Mouse (Mus musculus) ovary, postnatal 36 days (tissue): ENCODE results near the gene Cped1.
"Not testable (repeated sequence)": the region's sequence is repeated elsewhere in the genome, so short reads cannot be mapped to it uniquely, and the experiment has no call there.

Experiments
- DNase-seq: peaks from one replicate; pipeline ENCODE4 v3.0.0; 2022; ENCODE audit warnings: low spot score, mixed read lengths

Cped1 gene

DNA sequence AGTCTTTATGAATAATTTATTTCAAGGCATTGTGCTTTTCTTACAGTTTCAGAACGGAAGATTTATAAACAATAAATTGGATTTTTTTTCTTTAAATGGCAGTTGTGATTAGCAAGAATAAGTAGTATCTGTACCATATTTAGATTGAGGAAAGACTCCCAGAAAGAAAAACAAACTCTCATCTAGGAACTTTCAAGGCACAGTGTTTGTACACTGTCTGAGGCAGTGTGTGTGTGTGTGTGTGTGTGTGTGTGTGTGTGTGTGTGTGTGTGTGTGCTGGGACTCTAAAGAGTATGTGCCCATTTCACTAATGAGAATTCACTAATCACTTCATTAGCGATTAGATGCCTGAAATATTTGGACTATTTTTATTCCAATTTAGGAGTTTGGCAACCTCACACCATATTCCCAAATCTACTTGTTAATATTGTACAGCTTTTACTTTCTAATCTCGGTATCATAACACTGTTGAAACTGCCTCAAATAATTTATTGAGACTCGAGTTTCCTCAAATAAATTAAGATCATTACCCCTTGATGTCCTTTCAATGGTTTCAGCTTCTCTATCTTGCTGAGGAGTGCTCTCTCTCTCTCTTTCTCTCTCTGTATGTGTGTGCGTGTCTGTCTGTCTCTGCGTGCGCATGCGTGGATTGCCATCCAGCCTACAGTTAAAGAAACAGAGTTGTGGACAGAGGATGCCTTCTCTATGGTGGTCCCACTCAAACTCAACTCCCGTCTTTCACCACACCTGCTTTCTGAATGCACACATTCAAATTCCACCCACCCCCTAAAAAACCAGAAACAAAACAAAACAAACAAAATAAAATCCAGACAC is 41.3 kb downstream of the Cped1 start:
- no peak for DNase-seq

DNA sequence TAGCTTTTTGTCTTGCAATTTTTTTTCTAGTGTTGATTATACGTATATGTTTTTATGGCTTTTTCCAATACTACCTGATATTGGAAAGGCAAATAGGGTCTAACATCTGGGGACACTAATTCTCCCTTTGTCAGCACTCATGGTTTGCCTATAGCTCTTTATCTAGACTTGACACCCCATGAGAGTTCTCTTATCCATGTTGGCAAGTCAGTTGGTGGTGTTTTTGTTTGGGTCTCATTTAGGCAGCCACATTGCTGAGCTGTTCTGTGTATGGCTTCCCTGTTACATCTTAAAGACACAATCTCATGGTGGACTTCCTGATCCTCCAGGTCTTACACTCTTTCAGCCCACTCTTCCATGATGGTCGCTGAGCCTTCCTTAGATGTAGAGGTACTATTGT is 42.1 kb downstream of the Cped1 start:
- DNase-seq: no peak

DNA sequence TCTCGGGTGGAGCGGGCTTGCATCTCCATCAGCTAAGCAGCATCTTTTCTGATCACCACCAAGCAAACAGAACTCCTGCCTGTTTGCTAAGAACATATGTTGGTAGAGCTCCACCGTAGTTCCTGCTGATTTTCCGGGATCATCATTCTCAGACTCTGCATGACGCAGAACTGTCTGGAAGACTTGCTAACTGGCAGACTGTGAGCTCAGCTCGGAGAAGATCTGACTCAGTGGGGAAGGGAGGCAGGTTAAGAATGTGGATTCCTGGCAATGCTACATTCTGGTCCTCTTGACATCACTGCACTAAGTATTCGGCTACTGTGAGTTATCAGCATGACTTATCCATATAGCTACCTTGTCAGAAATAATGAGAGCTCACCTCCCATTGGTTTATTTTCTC is 44.7 kb downstream of the Cped1 start:
- no peak for DNase-seq

DNA sequence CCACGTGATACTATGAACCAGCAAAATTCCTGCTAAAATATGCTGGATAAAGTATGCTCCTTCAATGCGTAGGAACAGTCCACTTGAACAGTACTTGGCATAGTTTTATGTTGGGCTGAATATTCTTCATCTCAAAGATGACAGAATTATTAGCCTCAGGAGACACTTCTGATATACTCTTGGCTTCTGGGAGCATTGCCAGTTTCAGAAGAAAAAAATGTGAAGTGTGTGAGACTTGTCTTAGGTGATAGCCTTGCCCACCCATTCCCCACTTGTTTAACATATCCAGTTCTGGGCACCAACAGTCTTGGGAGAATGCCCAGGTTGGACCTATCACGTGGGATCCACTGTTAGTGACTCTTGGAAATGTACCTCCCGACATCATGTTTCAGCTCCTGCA is 47.5 kb downstream of the Cped1 start:
- no peak for DNase-seq

DNA sequence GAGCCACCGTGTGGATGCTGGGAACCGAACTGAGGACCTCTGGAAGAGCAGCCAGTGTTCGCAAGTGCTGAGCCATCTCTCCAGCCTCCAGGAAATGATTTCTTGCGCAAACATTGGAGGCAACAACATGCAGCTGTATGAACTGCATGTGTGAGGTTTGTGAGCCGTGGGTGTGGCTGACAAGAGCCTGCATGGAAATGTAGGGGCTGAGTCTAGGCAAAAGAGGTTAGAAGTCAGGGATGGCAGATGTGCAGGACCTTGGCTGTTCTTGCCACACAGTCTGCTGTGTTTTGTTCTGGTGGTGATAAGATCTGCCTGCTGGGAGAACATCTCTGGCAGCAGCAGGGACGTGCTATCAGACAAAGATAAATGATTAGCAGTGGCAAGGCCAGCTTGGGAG is 49.7 kb downstream of the Cped1 start:
- DNase-seq: no peak

DNA sequence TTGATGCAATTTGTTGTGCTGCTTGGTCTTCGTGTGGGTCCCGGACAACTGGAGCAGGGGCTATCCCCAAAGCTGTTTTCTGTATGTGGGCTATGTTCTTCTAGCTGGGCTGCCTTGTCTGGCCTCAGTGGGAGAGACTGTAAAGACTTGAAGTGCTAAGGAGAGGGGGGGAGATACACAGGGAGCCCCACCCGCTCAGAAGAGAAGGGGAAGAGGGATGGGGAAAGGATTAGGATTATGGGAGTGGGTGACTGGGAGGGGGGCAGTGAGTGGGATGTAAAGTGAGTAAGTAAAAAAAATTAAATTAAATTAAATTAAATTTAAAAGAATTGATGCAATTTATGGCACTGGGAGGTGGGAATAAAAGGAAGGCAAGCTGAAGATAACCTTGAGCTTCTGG is 50.2 kb downstream of the Cped1 start:
- no peak for DNase-seq

DNA sequence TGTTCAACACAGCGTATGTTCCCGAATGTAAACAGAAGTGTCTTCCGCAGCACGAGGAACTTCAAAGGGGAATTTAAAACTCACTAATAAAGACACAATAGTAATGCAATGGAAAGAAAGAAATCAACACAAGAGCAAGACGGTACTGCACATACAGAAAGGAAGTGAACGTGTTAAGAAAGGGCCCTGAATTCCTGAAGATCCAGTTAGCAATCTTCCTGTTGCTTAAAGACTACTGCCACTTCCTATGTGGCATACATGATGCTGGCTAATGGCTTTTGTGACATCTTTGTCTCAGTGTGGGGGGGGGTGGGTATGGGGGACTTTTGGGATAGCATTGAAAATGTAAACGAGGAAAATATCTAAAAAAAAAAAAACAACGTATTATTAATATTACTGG is 50.7 kb downstream of the Cped1 start:
- DNase-seq: no peak

DNA sequence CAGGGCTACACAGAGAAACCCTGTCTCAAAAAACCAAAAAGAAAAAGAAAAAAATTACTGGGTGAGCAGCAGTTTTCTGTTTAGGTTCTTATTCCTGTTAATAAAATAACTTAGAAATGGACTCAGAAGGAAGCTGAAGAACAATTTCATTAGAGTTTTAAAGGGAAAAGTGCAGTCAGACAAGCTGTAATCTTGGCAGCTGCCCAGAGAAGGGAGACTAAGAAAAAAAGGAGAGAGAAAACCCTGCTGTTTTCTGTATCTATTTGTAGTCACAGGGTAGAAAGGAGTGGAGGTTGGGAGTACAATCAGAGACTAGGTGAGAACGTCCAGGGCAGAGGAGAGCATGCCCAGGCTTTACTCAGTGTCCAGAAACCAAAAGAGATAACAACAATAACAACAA is 51.2 kb downstream of the Cped1 start:
- DNase-seq: no peak

DNA sequence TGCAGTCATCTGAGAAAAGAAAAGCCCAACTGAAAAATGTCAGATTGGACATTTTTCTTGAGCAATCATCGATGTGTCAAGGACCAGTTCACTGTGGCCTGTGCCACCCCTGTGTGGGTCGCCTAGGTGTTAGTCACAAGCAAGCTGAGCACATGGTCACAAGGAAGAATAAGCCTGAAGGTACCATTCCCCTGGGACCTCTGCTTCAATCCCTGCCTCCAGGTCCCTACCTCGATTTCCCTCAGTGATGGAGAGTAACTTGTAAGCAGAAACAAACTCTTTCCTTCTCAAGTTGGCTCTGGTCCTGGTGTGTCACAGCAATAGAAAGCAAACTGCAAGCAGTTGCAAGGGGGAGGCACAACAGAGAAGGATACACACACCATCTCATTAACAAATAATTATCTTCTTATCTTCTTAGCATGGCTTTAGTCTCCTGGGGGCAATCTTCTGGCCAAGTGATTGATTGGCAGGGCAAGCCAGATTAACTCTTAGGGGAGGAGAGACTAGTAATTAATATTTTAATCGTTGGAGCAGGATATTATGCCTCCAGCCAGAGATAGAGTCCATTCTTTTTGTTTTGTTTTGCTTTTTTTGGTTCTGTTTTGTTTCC is 51.8 kb downstream of the Cped1 start:
- DNase-seq: no peak

DNA sequence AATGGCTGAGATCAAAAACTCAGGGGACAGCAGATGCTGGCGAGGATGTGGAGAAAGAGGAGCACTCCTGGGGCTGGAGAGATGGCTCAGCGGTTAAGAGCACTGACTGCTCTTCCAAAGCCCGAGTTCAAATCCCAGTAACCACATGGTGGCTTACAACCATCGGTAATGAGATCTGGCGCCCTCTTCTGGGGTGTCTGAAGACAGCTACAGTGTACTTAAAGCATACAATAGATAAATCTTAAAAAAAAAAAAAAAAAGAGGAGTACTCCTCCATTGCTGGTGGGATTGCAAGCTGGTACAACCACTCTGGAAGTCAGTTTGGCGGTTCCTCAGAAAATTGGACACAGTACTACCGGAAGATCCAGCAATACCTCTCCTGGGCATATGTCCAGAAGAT is 54.0 kb downstream of the Cped1 start:
- DNase-seq: not testable (repeated sequence)

DNA sequence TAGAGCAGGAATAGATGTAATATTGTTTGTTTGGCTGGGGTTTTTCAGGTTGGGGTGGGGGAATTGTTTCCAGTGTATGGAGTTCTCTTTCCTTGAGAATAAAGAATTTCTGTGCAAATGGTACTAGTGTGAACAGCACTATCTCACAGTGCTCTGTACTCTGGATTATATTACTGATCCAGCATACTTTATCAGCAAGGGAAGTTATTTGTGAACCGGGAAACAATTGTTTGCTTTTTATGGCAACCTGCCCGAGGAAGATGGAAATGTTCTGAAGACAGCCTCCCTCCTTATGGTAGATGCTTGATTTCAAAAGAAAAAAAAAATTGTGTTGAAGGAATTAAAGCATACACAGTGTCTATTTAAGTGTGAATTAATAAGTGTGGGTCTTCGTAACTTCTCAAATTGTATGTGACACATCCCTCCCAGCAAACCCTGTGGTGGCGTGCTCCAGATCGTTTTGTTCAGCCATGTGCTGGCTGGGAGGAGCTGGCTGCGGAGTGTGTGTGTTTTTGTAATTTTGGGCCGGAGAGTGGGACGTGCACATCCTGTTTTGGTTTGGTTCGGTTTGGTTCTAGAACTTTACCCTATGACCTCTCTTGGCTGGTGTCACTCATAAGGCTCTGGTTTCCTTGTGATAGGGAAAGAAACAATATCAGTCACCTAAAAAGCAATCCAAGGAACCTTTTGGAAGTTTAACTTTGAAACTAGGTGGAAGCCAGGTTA is 59.3 kb downstream of the Cped1 start:
- no peak for DNase-seq

DNA sequence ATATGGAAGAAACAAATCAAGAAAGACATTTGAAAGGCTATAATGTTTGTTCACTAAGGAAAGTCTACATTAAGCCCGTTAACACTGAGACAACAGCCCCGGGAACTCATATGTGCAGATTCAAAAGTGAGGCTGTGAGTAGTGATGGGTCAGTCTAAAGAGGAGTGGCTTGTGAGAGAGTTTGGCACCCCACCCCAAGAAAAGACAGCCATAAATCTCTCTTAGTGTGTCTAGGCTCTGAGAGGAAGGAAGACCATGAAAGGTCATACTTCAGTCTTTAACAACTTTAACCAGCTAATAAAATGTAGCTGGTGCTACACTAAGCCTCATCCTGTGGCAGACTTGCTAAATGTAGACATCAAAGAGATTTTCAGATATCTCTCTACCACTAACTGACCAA is 61.4 kb downstream of the Cped1 start:
- DNase-seq: no peak

DNA sequence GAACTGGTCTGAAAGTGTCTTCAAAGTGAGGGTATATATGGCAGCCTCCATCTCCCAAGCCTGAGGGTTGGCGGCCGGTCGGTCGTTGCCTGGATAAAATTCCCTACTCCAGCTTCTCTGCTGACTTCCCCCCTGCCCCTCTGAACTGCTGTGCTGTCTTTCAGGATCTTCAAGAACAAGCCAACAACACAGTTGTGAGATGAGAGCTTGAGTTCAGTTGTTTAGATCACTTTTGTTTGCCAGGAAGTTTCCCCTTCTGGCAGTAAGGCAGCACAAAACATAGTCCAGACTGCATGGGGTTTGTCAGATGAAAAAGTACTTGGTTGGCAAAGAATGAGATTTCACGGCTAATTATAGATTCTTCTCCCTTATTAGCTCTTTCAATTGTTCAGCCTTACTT is 63.4 kb downstream of the Cped1 start:
- no peak for DNase-seq

DNA sequence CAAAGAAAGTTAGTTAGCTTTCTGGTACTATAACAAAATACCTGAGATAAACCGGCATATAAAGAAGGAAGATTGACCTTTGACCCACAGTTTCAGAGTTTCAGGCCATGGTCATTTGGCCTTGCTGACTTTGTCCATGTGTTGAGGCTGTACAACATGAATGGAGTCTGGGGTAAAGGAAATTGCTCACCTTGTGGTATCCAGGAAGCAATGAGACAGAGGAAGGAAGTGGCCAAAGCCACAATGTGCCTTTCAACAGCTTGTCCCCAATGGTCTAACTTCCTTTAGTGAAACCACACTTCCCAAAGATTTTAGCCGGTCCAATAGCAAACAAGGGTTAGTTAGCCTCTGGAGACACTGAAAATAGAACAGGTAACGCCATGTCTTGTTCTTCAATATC is 65.8 kb downstream of the Cped1 start:
- DNase-seq: no peak

DNA sequence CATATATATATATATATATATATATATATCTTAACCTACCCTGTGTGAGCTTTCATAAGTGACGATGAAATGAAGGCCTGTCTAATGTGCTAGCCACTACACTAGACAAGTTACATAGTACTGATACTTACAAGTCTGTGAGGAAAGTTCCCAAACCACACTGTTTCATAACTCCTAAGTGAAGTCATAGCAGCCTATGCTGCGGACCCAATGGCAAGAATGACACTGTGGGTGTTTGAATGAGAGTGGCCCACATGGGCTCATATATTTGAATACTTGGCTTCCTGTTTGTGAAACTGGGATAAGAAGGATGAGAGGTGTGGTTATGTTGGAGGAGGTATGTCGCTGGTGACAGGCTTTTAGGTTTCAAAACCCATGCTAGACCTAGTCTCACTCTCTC is 67.3 kb downstream of the Cped1 start:
- no peak for DNase-seq

DNA sequence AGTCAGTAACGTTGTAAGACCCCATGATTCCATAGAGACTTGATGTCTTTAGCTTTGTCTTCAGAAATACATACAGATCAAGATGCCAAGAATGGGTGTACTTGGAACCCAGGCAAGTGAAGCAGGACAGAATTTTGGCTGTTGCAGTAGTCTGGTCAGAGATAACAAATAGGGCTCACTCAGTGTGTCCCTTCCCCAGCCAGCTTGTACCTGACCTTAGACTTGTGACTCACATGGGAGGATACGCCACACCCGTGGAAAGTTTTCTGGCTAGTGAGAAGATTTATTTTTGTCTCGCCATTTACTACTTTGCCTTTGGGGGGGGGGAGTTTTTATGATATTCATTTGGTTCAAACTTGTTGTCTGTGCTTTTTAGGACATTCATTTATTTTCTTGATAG is 78.6 kb downstream of the Cped1 start:
- peak; percentile 10 for DNase-seq

DNA sequence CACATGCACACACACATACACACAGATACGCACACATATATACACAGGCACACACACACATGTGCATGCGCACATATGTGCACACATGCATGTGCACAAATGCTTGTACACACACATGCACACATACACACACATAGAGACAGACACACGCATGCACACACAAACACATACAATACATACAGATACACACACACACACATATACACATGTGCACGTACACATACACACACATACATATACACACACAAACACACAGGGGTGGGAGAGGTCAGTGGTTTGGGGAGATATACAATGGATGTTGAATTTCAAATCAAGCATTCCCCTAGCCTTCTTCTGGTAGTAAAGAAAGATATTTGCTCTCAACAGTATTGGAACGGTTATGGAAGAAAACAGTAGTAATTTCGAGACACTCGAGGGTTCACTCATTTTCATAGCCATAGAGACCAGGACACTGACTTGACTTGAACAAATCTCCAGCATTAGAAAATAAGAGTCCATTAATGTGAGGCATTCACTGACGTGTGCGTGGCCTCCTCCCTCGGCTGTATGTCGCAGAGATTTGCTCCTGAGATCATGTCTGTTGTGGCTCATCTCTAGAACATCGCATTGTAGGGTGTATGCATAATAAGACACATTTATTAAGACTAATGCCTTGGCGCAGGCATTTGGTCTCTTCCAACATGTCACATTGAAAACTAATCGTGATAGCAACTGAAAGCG is 85.0 kb downstream of the Cped1 start:
- DNase-seq: no peak

DNA sequence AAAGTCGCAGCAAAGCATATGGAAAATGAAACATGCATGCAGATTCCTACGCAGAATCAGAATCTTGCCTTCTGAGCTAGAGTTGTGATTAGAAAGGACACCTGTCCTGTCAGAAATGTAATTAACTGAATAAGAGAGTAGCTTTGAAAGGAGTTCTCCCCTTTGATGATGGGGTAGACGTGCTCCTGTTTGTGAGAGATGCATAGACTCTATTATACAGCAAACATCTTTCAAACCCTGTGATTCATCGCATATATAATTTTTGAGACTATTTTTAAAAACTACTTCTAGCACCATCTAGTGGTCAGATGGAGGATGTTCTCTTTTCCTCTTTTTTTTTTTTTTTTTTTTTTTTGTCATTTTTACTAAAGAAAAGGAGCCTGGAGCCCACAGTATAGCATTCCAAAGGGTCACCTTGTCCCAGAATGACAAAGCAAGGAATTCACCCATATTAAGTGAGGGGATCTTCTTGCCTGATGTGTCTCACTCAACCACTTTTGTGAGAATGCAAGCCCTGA is 85.7 kb downstream of the Cped1 start:
- DNase-seq: no peak

DNA sequence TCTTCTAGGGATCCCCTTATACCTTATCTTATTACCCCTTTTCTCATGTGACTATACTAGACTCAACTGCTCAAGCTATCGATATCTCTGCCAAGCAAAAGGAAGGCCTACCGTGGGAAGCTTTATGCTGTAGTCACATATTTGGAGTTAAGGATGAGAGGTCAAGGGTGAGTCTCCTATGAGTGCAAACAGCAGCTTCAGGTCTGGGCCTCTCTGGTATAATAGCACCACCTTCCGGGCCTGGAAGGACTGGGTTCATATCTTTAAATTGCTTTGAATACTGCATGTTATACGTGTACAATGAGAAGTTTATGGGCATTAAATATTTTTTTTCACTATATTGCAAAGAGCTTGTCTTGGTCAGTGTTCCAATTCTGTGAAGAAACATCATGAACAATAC is 87.0 kb downstream of the Cped1 start:
- DNase-seq: no peak

DNA sequence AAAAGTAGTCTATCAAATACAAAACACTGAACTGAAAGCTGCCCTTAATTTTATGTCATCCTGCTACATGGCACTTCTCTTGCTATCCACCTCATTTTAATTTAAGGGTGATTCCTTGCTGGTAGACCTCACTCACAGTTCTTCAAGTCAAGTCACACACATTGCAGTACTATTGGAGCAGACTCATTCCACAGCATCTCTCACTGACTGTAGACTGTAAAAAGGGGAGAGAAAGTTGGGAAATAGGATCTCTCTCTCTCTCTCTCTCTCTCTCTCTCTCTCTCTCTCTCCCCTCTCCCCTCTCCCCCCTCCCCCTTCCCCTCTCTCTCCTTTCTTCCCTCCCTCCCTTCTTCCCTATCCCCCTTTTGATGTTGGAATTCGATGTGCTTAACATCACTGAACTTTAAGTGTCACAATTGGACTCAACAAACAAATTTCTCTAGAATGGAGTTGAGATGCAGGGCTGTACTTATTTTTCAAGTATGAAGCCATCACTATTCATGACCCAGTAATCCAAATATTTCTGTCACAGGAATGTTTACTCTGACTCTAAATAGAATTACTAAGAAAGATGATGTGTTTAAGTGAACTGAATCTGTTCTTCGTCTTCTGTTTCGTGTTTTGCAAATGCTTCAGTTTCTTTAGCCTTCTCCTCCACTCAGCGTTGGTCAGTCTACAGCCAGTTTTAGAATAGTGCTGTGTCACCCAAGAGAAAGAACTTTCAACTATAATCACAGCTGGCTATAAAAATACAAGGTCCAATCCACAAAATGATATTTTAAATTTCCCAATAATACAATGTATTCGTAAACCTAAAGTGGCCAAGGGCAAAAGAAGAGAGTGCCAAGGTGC is 88.7 kb downstream of the Cped1 start:
- no peak for DNase-seq

DNA sequence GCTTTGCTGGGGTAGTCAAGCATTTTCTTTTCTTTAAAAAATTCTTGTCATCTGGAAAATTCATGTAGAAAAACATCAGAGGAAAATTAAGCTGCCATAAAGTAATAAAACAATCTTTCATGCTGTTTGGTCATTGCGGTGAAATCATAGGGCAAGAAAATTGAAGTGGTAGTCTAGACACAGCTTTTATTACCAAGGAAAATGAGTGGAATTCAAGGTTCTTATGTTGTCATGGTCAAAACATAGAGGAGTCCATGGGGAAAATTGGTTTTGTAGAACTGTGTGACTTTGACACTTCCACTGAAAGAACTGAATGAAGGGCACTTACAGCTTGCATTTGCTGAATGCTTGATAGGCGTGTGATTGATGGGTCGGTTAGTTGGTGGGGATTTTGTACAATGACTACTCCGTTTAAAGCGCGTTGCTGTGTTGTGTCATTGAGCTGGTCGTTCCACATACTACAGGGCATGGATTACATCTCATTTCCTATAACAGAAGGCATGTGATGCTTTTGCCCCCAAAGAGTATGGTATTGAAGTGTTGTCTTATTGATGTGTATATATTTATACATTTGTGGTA is 93.1 kb downstream of the Cped1 start:
- no peak for DNase-seq
